Mouse (Mus musculus) cerebellum, adult 11-12 months (tissue): Measurements from ENCODE around the gene Smc3.

Source experiments
- DNase-seq: peaks from one replicate; pipeline ENCODE4 v3.0.0; 2022

Gene Smc3

DNA sequence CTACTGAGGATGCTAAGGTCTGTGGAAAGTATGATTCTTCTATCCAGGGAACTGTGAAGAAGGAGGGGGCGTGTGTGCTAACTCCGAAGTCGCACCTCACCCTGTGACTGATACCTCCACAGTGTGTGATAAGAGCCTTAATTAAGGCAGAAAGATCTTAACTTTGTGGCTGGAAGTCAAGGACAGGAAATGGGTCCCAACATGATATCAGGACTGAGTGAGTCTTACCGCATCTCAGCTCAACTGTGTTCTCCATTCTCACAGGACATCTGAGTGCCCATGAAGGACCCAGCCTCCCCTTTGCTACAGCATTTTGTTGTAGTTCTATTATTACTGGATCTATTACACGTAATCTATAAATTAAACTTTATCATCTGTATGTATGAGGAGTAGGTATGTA, 57.2 kb downstream of the Smc3 start:
- DNase-seq = no peak

DNA sequence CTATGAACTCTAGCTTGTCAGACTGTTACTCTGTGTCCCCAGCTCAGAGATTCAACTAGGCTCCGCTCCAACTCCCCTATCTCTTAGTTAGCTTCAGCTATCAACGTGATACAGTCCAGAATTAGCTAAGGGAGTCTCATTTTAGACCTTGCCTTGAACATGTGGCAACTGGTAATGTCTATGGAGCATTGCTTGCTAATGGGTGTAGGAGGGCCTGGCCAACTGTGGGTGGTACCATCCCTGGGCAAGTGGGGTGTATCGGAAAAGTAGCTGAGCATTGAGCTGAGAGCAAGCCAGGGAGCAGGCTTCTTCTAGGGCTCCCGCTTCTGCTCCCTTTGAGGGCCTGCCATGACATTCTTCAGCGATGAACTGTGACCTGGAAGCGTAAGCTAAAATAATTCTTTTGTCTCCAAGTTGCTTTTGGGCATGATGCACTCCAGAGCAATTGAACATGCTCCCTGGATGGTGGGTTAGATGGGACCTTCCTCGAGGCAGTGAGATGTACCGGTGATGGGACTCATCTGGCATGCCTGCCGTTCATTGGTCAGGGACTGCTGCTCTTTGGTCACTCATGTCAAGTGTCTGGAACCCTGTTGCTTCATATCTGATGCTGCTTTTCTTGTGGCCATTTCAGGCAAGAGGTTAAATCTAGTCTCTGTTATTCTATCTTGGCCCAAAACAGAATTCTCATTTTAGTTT, 60.7 kb downstream of the Smc3 start:
- no peak for DNase-seq

DNA sequence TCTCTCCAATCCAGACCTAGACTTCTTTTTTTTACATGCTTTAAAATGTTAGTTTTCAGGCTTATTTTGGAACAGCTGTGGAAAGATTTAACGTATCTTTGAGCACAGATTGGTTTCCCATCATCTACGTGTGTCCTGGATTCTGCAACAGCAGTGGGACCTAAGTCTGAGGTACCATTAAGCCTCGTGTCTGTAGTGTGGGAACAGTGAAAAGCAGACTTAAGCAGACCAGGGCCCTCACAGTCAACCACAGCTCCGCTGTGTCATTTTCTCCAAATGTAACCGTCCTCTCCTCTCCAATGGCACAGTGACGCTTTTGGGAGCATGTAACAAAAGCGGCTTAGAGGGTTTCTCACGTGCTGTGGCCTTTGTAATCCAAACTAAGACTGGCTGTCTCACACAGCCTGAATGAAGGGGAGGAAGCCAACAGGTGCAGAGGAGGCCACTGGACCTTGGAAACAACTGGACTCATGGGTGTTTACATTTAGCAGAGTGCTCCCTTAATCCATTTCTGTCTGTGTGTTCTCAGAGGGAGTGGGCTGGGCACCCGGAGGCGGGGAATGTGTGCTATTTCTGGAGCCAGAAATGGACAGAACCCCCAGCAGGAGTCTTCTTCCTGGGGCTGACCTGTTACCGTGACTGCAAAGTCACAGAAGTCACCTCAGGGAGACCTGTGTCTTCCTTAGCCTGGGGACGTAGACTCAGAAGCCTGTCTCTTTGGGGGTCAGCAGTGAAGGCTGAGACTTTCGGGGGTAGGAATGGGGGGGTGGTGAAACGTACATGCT, 61.9 kb downstream of the Smc3 start:
- DNase-seq = no peak

DNA sequence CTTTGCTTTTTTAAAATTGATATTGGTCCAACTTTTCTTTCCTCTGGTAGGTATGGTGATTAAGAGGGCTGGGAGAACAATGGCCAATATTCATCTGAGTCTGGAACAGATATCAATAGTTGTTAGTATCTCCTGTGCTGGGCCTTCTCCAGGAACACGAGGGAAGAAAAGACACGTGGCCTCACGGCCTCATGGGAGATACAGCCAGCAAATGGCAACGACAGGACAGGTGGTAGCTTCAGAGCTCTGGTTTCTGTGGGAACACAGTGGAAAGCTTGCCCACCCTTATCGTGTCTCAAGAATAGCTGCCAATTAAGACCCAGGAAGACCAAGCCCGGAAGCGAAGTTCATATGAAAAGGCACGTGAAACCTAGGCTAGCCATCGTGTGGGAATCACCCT, 64.6 kb downstream of the Smc3 start:
- no peak for DNase-seq

DNA sequence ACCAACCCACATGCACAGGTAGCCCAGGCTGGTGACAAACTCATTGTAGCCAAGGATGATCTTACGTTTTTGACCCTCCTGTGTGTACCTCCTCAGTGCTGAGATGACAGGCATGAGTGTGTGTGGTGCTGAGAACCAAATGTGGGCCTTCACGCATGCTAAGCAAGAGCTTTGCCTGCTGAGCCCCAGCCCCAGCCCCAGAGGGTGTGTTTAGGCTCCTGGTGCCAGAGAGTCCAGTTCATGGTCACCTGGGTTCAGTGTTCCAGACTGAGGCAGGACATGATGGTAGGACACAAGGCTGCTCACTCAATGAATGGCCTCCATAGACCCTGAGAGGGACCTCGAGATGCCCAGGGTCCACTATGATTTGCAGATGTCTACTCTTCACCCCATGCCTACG, 65.2 kb downstream of the Smc3 start:
- no peak for DNase-seq

DNA sequence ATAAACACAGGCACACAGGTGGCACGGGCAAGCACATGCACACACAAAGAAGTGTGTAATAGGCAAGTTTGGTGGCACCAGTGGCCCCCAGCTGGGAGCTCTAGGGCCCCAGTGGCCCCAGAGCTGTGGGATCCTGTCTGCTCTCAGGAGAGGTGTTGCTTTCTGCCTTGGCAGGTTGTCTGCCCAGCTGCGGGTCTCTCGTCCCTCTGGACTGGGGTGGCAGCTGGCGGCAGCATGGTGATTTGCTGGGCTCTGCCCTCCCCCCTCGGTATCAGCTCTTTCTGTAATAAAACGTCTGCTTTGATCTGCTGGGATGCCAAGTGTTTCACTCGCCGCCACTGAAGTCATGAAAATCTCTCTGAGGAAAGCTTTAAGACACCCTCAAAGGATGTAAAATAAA, 66.5 kb downstream of the Smc3 start:
- DNase-seq = no peak

DNA sequence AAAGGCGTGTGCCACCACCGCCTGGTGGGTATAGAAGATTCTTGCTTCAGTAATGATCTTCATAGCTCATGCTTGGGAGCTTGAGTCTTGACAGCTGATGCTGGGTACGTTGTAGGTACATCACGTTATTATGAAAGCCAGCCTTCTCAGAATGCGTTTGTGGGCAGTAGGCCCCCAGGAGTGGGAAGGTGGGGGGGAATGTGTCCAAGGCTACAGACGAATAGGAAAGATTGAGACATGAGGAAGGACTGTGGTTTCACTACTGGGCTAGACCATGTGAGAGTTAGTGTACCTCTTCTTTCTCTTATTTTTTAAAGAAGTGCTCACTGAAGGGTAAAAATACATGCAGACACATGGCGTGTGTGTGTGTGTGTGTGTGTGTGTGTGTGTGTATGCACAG, 68.6 kb downstream of the Smc3 start:
- DNase-seq = no peak

DNA sequence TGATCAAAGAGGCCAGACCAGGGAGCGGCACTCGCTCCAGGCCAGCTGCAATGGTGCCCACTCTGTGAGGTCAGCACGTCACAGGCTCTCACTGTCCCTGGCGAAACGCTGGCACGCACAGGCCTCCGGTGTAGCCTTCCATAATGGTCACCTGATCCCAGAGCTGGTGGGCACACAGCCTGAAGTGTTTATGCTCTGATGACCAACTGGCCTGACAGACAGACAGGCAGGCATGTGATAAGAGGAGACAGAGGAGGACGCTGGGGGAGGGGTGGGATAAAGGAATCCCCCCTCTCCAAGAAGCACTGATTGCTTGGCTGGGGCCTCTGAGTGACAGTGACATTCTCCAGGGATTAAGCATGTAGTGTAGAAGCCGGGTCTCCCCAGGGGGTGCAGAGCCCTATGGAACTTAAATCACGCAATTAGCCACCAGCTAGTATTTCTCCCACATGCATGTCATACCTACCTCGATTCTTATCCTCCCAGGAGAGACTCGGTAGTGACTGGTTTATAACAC, 70.5 kb downstream of the Smc3 start:
- DNase-seq = no peak

DNA sequence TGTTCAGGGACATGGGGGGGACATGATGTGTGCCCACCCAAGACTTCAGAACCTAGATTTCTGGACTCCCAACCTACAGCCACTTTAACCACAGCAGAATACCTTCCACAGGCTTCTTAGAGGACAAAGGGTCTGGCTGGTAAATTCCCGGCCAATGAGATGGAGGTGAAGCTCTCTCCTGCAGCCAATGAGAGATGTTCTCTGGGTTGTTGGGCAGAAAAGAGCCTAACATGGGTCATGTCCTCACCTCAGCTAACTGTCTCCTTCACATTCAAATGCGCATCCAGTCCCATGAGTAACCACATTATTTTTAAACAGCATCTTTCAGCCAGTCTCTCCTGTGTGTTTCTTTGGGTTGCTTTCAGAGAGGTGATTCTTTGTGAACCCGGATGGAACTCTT, 71.2 kb downstream of the Smc3 start:
- DNase-seq = no peak

DNA sequence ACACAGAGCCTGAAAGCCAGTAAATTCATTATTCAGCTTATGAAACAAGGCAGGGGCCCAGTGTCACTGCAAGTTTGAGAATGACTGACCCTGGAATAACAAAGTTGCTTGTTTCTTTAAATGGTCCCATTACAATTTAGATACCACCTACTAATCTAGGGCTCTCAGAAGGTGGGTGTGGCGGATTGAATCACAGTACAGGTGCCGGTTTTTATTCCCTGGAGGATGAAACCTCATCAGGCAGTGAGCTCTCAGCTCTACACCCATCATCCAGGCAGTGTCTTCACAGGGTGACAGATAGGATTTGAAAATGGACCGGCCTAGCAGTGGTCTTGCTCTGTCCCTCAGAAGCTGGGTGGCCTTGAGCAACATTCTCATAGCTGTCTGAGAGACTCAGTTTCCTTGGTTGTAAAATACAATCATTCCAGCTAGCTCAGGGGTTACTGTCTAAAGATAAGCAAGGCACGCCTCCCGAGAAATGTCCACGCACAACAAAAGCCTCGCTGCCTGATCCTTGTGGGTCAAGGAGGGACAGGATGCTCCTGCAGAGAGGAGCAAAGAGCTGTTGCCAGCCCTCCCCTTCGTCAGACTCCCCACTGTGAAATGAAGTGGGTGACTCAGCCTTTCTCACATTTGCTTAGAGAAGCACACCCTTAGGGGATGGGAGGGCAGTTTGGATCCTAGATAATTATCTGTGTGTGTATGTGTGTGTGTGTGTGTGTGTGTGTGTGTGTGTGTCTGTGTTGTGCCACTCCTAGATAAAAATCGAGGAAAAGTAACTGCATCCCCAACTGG, 74.1 kb downstream of the Smc3 start:
- no peak for DNase-seq

DNA sequence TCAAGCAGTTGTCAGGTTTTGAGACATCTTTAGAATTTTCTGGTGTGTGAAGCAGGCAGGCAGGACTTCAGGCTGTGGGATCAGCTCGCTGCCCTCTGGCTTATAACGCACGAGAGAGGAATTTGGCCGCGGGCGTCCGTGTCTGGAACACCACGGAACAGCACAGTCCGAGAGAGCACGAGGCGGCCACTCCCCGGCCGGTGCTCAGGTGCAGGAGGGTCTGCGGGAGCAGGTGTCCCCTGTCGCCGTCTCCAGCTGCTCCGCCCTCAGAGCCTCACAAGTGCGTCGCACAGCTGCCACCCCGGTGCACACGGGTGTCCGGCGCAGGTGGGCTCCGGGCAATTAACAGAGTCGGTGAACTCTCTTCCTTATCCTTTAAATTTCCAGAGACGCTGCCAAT, 76.0 kb downstream of the Smc3 start:
- DNase-seq = no peak

DNA sequence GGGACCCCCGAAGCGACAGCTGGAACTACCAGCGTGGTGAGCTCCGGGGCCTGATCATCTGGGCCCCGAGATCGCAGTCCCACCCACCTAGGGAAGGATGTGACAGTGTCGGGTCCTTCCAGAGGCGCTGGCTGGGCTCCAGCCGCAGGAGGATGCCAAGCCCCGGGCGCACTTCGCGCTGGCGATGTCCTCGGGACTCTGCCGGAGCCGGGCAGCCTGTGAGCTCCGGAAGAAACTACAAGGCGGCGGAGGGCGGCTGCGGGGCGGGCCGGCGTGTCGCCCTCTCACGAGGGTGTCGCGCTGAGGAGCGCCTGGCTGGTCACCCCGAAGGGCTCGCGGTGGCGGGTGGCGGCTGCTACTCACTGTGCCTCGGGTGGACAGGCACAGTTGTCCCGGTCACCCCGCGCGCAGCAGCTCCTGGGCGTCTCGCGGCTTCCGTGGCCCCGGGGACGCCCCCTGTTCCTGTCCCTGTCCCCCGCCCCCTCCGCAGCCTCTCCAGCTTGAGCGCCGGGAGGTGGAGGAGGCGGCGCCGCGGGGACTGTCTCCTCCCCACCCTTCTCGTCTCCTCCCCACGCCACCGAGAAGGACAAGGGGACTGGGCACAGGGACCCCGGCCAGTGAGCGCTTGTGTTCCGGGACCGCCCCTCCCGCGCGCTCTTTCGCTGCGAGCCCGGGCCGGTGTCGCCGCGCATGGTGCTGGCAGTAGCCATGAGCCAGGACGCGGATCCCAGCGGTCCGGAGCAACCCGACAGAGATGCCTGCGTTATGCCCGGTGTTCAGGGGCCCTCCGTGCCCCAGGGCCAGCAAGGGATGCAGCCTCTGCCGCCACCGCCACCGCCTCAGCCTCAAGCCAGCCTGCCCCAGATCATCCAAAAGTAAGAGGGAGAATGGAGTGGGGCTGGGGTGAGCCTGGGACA, 76.8 kb downstream of the Smc3 start, which contains the start of gene Rbm20:
Rbm20 (plus strand) TSS at position 589 of the 917 bp plus-strand sequence.
- no peak for DNase-seq

DNA sequence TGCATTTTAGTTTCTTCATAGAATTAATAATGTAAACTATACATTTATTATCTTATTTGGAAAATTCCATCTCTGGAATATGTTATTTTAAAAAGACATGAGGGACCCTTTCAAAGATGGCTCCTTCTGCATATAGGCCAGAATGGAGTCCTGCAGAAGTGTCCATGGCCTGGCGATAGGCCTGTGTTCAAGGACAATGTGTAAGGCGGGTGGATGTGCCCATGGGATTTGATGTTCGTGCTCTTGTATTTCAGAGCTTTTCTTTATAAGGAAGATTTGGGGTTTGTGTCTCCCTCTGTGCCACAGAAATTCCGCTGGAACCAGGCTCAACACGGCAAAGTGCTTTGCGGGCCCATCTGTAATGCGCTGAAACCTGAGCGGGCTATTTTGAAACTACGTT, 79.0 kb downstream of the Smc3 start:
- DNase-seq = no peak

DNA sequence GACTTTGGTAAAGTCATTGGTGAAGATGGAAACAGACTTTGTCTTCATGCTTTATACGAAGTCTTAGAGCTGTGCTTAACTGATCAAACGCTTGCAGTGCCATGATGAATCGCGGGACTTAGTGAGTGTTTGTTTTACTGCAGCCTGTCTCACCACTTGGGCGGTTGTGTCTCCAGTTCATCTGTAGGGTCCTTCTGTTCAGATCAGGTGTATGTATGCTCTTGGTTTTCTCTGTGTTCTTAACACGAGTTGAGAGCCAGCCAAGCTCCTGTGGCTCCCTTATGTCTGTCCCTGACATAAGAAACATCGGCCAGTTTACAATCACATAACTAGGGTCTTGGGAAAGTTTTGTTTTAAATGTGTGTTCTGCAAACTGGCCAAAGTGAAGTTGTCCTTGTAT, 79.8 kb downstream of the Smc3 start:
- no peak for DNase-seq

DNA sequence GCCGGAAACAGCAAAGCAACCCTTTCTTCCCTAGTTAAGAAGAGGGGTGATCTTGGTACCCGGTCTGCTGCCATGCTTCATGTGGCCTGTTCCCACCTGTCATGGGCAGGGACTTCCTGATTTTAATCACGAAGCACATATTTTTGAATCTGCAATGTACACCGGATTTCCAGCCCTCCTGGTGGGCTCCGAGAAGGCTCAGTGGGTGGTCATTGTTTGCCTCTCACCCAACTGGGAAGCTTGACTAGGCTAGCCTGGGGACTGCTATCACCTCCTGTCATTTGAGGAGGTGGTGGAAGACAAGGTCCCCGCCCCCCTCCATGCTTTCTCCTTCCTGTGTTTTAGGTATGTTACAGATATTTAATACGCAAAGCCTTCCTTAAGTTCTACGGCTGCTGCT, 82.2 kb downstream of the Smc3 start:
- no peak for DNase-seq

DNA sequence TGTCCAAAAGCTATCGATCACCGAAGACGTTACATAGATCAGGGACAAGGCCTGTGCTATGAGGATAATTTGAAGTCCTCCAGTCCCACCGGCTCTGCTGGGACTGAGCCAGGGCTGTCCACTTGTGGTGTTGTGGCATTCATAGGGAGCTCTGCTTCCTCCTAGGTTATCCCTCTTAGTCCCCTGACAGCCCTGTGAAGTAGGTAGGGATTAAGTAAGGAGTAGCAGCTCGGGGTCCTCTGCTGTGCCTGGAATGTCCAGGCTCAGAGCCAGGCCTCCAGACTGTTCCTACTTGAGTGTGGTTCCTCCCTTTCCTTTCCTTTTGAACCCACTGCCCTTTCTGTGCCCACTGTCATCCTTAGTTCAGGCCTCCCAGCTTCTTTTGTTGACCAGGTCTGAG, 87.4 kb downstream of the Smc3 start:
- DNase-seq = no peak

DNA sequence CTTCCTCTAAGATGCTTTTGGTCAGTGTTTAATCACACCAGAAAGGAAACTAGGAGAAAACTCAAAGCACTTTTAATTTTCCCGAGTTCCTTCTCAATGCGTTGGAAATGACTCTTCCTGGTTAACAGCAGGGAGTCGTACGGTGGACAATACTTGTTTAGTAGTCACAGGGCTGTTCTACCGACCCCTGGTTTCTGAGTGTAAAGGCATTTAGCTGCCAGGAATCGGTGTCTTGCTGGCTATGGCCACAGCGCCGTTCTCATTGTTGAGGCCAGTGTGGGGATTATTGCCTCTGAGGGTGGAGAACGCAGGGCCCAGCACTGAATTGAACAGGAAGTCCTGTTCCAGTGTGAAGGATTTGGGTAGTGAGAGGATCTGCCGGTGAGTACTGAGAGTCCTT, 90.6 kb downstream of the Smc3 start:
- DNase-seq = no peak

DNA sequence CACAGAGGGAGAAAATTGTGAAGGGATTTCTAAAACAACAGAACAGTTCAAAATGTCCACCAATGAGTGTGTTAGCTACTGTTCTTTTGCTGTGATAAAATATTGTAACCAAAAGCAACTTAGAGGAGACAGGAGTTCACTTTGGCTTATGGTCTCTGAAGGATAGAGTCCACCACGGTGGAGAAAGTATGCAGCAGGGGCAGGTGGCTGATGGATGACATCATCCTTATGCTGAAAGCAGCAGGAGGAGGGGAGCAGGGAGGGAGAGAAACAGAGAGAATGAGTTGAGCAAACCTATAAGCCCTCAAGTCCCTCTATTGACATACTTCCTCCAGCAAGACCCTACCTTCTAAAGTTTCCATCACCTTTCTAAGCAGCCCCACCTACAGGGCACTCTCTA, 93.8 kb downstream of the Smc3 start:
- no peak for DNase-seq
